Mouse (Mus musculus) hindbrain, embryonic 14.5 days (tissue): ENCODE measurements around the gene Eno1. TPM values are rescaled to one million over a fixed set of nuclear protein-coding genes. Genes with fewer than 3 reads are reported as not detected.
"Not testable (repeated sequence)": the region's sequence is repeated elsewhere in the genome, so short reads cannot be mapped to it uniquely, and the experiment has no call there.

Experiments
- ATAC-seq: fragments of 200-750 bp; cut with Nextera tagmentation; 2 replicates; pipeline ENCODE4 v1.8.0; 2017; ENCODE audit warnings: moderate number of reproducible peaks, mild to moderate bottlenecking, moderate TSS enrichment, moderate library complexity; ENCODE audit not compliant: low FRiP score
- DNase-seq: peaks from one replicate; pipeline ENCODE4 v3.0.0-alpha.2; 2015; ENCODE audit warnings: low spot score
- H3K27ac ChIP-seq: fragments of 300-500 bp; sonication (generic); 2 replicates; pipeline ENCODE4 v1.5.1; 2014; ENCODE audit warnings: mild to moderate bottlenecking, moderate library complexity
- H3K27me3 ChIP-seq: fragments of 300-500 bp; sonication (generic); 2 replicates; pipeline ENCODE4 v1.6.1; 2014; ENCODE audit warnings: mild to moderate bottlenecking, low read length, mixed read lengths; ENCODE audit not compliant: control insufficient read depth, insufficient read depth
- H3K36me3 ChIP-seq: fragments of 300-500 bp; sonication (generic); replicated peaks from 2 replicates; pipeline ENCODE4 v1.6.1; 2014; ENCODE audit not compliant: control insufficient read depth, insufficient read depth
- H3K4me1 ChIP-seq: fragments of 300-500 bp; sonication (generic); replicated peaks from 2 replicates; pipeline ENCODE4 v1.6.1; 2014; ENCODE audit warnings: antibody characterized with exemption, low read length, mixed read lengths; ENCODE audit not compliant: control insufficient read depth, insufficient read depth
- H3K4me2 ChIP-seq: fragments of 300-500 bp; sonication (generic); replicated peaks from 2 replicates; pipeline ENCODE4 v1.6.1; 2014; ENCODE audit warnings: mild to moderate bottlenecking, moderate library complexity
- H3K4me3 ChIP-seq: fragments of 300-500 bp; sonication (generic); replicated peaks from 2 replicates; pipeline ENCODE4 v1.5.1; 2014; ENCODE audit warnings: mild to moderate bottlenecking, low read length
- H3K9ac ChIP-seq: fragments of 300-500 bp; sonication (generic); 2 replicates; pipeline ENCODE4 v1.6.1; 2014
- H3K9me3 ChIP-seq: fragments of 300-500 bp; sonication (generic); 2 replicates; pipeline ENCODE4 v1.6.1; 2016; ENCODE audit warnings: low read length; ENCODE audit not compliant: control insufficient read depth
- WGBS: fragments of 180-500 bp; shearing (Covaris S2); extraction: QIAGEN DNeasy Blood & Tissue Kit; methylation state at CpG from one replicate; pipeline ENCODE4 v1.1.7; 2014; 5-methylcytosine and 5-hydroxymethylcytosine counted together
- polyA plus RNA-seq: library from polyadenylated mRNA; unstranded; fragments of >200 nt; fragmentation: Nextera tagmentation; extraction: Ambion mirVana; gene quantifications from 2 replicates; pipeline ENCODE4 v1.2.1, GENCODE M21; 2014

Eno1 gene
- polyA plus RNA-seq, 1 experiment from 2014 or later, result 955 TPM

- no peak overlapping the region for H3K4me2 ChIP-seq
- ATAC-seq (no peak), DNase-seq (no peak)
- H3K4me1 ChIP-seq, result peaks cover 21% of the 10 kb centered on the region
- H3K9me3 ChIP-seq, result no peaks in the 10 kb centered on the region
- no peaks in the 10 kb centered on the region for H3K36me3 ChIP-seq
- WGBS, result 86% methylated on average over 33 of the region's 33 CpGs
- no peak overlapping the region for H3K9ac ChIP-seq
- H3K27ac ChIP-seq, result no peak overlapping the region
- no peak overlapping the region for H3K4me3 ChIP-seq
- H3K27me3 ChIP-seq, result no peaks in the 10 kb centered on the region
These were observed 32.4 kb downstream of the Eno1 start for GRCm38 (mm10) chr4:150268674-150269653.

GRCm38 (mm10) chr4:150269679-150270078 is 33.2 kb downstream of the Eno1 start:
- ATAC-seq, result no peak
- 57% methylated on average over 7 of the region's 7 CpGs for WGBS
- no peak for DNase-seq

GRCm38 (mm10) chr4:150270718-150271117 is 34.2 kb downstream of the Eno1 start:
- H3K9ac ChIP-seq, H3K36me3 ChIP-seq, ATAC-seq, H3K27ac ChIP-seq, H3K4me2 ChIP-seq, H3K9me3 ChIP-seq, DNase-seq, H3K4me3 ChIP-seq, H3K27me3 ChIP-seq: not testable (repeated sequence)
- WGBS, result 83% methylated on average over 4 of the region's 4 CpGs
- H3K4me1 ChIP-seq, result peaks cover 21% of the 10 kb centered on the region

More at GRCm38 (mm10) chr4:150269679-150270078, 33.2 kb downstream of the Eno1 start:
- Histone ChIP-seq H3K27me3 (no peaks in the 10 kb centered on the region), H3K9ac (no peak overlapping the region), H3K4me2 (no peak overlapping the region), H3K27ac (no peak overlapping the region), H3K36me3 (no peaks in the 10 kb centered on the region), H3K9me3 (no peaks in the 10 kb centered on the region), H3K4me3 (no peak overlapping the region), H3K4me1 (peaks cover 21% of the 10 kb centered on the region)

GRCm38 (mm10) chr4:150272725-150273124 is 36.2 kb downstream of the Eno1 start:
- WGBS, result 2% methylated on average over 9 of the region's 9 CpGs
- Histone ChIP-seq H3K4me3 (no peak overlapping the region), H3K4me1 (peaks cover 14% of the 10 kb centered on the region), H3K9ac (no peak overlapping the region), H3K27ac (peak overlapping the region; percentile 72), H3K36me3 (no peaks in the 10 kb centered on the region), H3K9me3 (no peaks in the 10 kb centered on the region), H3K4me2 (peak overlapping the region; percentile 9), H3K27me3 (no peaks in the 10 kb centered on the region)
- ATAC-seq, result peak; percentile 62
- DNase-seq, result peak; percentile 64

- H3K4me3 ChIP-seq, result no peak overlapping the region
These were observed 39.0 kb downstream of the Eno1 start for GRCm38 (mm10) chr4:150275531-150275930.

GRCm38 (mm10) chr4:150279336-150279735 is 42.8 kb downstream of the Eno1 start:
- not testable (repeated sequence) for H3K27ac ChIP-seq, H3K9ac ChIP-seq, H3K4me3 ChIP-seq, DNase-seq, H3K36me3 ChIP-seq, H3K9me3 ChIP-seq, H3K27me3 ChIP-seq, ATAC-seq, H3K4me2 ChIP-seq
- peaks cover 18% of the 10 kb centered on the region for H3K4me1 ChIP-seq
- 88% methylated on average over 5 of the region's 7 CpGs for WGBS

More at GRCm38 (mm10) chr4:150275531-150275930, 39.0 kb downstream of the Eno1 start:
- H3K27ac ChIP-seq, result no peak overlapping the region
- DNase-seq (no peak), ATAC-seq (no peak)
- no peaks in the 10 kb centered on the region for H3K27me3 ChIP-seq
- H3K9ac ChIP-seq, result no peak overlapping the region
- no peaks in the 10 kb centered on the region for H3K9me3 ChIP-seq
- no peak overlapping the region for H3K4me2 ChIP-seq
- H3K4me1 ChIP-seq, result peaks cover 20% of the 10 kb centered on the region
- 85% methylated on average over 5 of the region's 5 CpGs for WGBS
- H3K36me3 ChIP-seq, result no peaks in the 10 kb centered on the region

GRCm38 (mm10) chr4:150280002-150280401 is 43.5 kb downstream of the Eno1 start:
- Histone ChIP-seq H3K9me3 (no peaks in the 10 kb centered on the region), H3K4me3 (no peak overlapping the region), H3K9ac (no peak overlapping the region), H3K27ac (peak overlapping the region; percentile 99), H3K27me3 (no peaks in the 10 kb centered on the region), H3K4me2 (no peak overlapping the region), H3K36me3 (no peaks in the 10 kb centered on the region), H3K4me1 (peaks cover 21% of the 10 kb centered on the region)
- no peak for ATAC-seq
- 55% methylated on average over 2 of the region's 2 CpGs for WGBS
- DNase-seq, result no peak

- WGBS, result 43% methylated on average over 4 of the region's 4 CpGs
- peak overlapping the region; percentile 92; the same call in 1 of the 2 replicates for H3K9ac ChIP-seq
- peak overlapping the region; percentile 99 for H3K27ac ChIP-seq
- peak overlapping the region; percentile 70 for H3K4me2 ChIP-seq
- peaks cover 24% of the 10 kb centered on the region for H3K4me1 ChIP-seq
- H3K27me3 ChIP-seq, result no peaks in the 10 kb centered on the region
- peak overlapping the region; percentile 98 for H3K4me3 ChIP-seq
- ATAC-seq (no peak), DNase-seq (no peak)
- H3K36me3 ChIP-seq, result no peaks in the 10 kb centered on the region
- H3K9me3 ChIP-seq, result no peaks in the 10 kb centered on the region
These were observed 43.9 kb downstream of the Eno1 start for GRCm38 (mm10) chr4:150280459-150280858.

GRCm38 (mm10) chr4:150281018-150281761 is 44.7 kb downstream of the Eno1 start, which contains the start of gene Rere:
Gene Rere, plus strand, starts transcription at chr4:150281646.
- Histone ChIP-seq H3K4me2 (peak within 1 kb of the TSS; percentile 74), H3K36me3 (no peaks in the 10 kb centered on the region), H3K27me3 (no peaks in the 10 kb centered on the region), H3K9me3 (no peaks in the 10 kb centered on the region), H3K27ac (peak within 1 kb of the TSS; percentile 99), H3K4me3 (peak within 1 kb of the TSS; percentile 98), H3K4me1 (peaks cover 30% of the 10 kb centered on the region), H3K9ac (peak within 1 kb of the TSS; percentile 92)
- ATAC-seq, result peak; percentile 97
- WGBS, result 1% methylated on average over 56 of the region's 60 CpGs
- peak; percentile 99 for DNase-seq
